Mouse (Mus musculus): Measurements from ENCODE around the gene Ncam2.

The Ncam2 gene

GRCm38 (mm10) chr16:81200201-81201071 lies at the start of gene Ncam2:
Ncam2 (plus strand) TSS chr16:81200697.
- DNase-seq: peak; percentile 22 to 23

GRCm38 (mm10) chr16:81170828-81171227 lies 29.7 kb upstream of the Ncam2 start:
- DNase-seq: no peak

GRCm38 (mm10) chr16:81175302-81175943 lies 25.1 kb upstream of the Ncam2 start:
- DNase-seq: no peak

- no peak for DNase-seq
Measured at GRCm38 (mm10) chr16:81179801-81180200, 20.7 kb upstream of the Ncam2 start.

GRCm38 (mm10) chr16:81187579-81188179 lies 12.8 kb upstream of the Ncam2 start:
- no peak for DNase-seq

- DNase-seq: no peak
Measured at GRCm38 (mm10) chr16:81191621-81192020, 8.9 kb upstream of the Ncam2 start.

GRCm38 (mm10) chr16:81192607-81193006 lies 7.9 kb upstream of the Ncam2 start:
- no peak for DNase-seq

GRCm38 (mm10) chr16:81199467-81199866 lies 1.0 kb upstream of the Ncam2 start:
- no peak for DNase-seq

- no peak for DNase-seq
Measured at GRCm38 (mm10) chr16:81201471-81201870, 974 bp downstream of the Ncam2 start.

- no peak for DNase-seq
Measured at GRCm38 (mm10) chr16:81201992-81202391, 1.5 kb downstream of the Ncam2 start.

GRCm38 (mm10) chr16:81202721-81203161 lies 2.2 kb downstream of the Ncam2 start:
- no peak for DNase-seq

- no peak for DNase-seq
Measured at GRCm38 (mm10) chr16:81204405-81205034, 4.0 kb downstream of the Ncam2 start.

GRCm38 (mm10) chr16:81221176-81221575 lies 20.7 kb downstream of the Ncam2 start:
- DNase-seq: no peak

- DNase-seq: no peak
Measured at GRCm38 (mm10) chr16:81223841-81224240, 23.3 kb downstream of the Ncam2 start.

- DNase-seq: no peak
Measured at GRCm38 (mm10) chr16:81224253-81224652, 23.8 kb downstream of the Ncam2 start.

- no peak for DNase-seq
Measured at GRCm38 (mm10) chr16:81254875-81255274, 54.4 kb downstream of the Ncam2 start.

- no peak for DNase-seq
Measured at GRCm38 (mm10) chr16:81260429-81260828, 59.9 kb downstream of the Ncam2 start.

- no peak for DNase-seq
Measured at GRCm38 (mm10) chr16:81273597-81274360, 73.3 kb downstream of the Ncam2 start.

GRCm38 (mm10) chr16:81284241-81284640 lies 83.7 kb downstream of the Ncam2 start:
- DNase-seq: no peak

- DNase-seq: no peak
Measured at GRCm38 (mm10) chr16:81284859-81285837, 84.7 kb downstream of the Ncam2 start.

- DNase-seq: no peak
Measured at GRCm38 (mm10) chr16:81285882-81286281, 85.4 kb downstream of the Ncam2 start.

All from lung, adult 18-20 months (tissue).